Mouse (Mus musculus): ENCODE results near the gene BC048562. TPM values are rescaled to one million over a fixed set of nuclear protein-coding genes. Genes with fewer than 3 reads are reported as not detected.

Gene BC048562
- total and polyA plus RNA-seq, 3 experiments = not detected

- Histone ChIP-seq H3K27me3 (replicated peaks) (no peaks in the 10 kb centered on the region), H3K4me1 (ENCODE audit: control insufficient read depth in 1 of 2, insufficient read depth in 2 of 2) (peaks cover 11 to 31% of the 10 kb centered on the region in 2 experiments), H3K4me3 (replicated peaks in 1 of 3; ENCODE audit: low read depth in 2 of 3, low read length in 2 of 3, poor library complexity in 1 of 3) (peak overlapping the region; percentile 93 to 98 (median 94)), H3K27ac (ENCODE audit: insufficient read depth, low read depth) (peak overlapping the region; percentile 74), H3K4me2 (ENCODE audit: insufficient read depth, low read depth, poor library complexity, severe bottlenecking) (peak overlapping the region; percentile 79), H3K9ac (ENCODE audit: insufficient read depth, low read depth) (peak overlapping the region; percentile 99), H3K9me3 (replicated peaks; ENCODE audit: low read length) (no peaks in the 10 kb centered on the region), H3K36me3 (replicated peaks in 1 of 2; ENCODE audit: control insufficient read depth in 1 of 2, insufficient read depth in 1 of 2, low read length in 1 of 2) (peaks cover 36 to 43% of the 10 kb centered on the region in 2 experiments), H3K79me2 (replicated peaks; ENCODE audit: control insufficient read depth, extremely low read depth, insufficient read depth, poor library complexity, severe bottlenecking) (peaks cover 24% of the 10 kb centered on the region)
- DNase-seq (ENCODE audit: extremely low read depth) = no peak
- in situ Hi-C loops (cut with MboI; ENCODE audit: low pct_ligation_motif_present, low pct_unique_long_range_greater_than_20kb, low sequenced_read_pairs) (no loop called here), dilution Hi-C loops (cut with MboI; ENCODE audit: extremely low pct_ligation_motif_present, extremely low pct_unique_long_range_greater_than_20kb, low sequenced_read_pairs) (no loop called here)
- TF ChIP-seq MAFK (IDR thresholded peaks at IDR 0.05; ENCODE audit: insufficient replicate concordance, low read length) (no peak), KAT2A (IDR thresholded peaks at IDR 0.05; ENCODE audit: insufficient replicate concordance, low read length) (no peak), ZNF384 (IDR thresholded peaks at IDR 0.05; ENCODE audit: low read depth, low read length) (no peak), ETS1 (conservative IDR thresholded peaks at IDR 0.05; ENCODE audit: low read depth, low read length) (no peak), EP300 (IDR thresholded peaks at IDR 0.05; ENCODE audit: low read length) (no peak), TBP (conservative IDR thresholded peaks at IDR 0.05; ENCODE audit: low read depth, low read length) (no peak), CHD1 (IDR thresholded peaks at IDR 0.05; ENCODE audit: low read depth, low read length) (no peak), USF2 (conservative IDR thresholded peaks at IDR 0.05; ENCODE audit: low read depth, low read length) (no peak), TCF12 (IDR thresholded peaks at IDR 0.05; ENCODE audit: low read depth, low read length) (no peak), SMC3 (IDR thresholded peaks at IDR 0.05; ENCODE audit: low read depth, low read length) (no peak)
These were observed 55.0 kb downstream of the BC048562 start for GRCm38 (mm10) chr9:108491286-108491580.

GRCm38 (mm10) chr9:108492043-108492750 is 55.9 kb downstream of the BC048562 start:
- TF ChIP-seq ZNF384 (IDR thresholded peaks at IDR 0.05; ENCODE audit: low read depth, low read length) (no peak), EP300 (IDR thresholded peaks at IDR 0.05; ENCODE audit: low read length) (no peak), UBTF (IDR thresholded peaks at IDR 0.05; ENCODE audit: low read depth, low read length) (no peak), BHLHE40 (IDR thresholded peaks at IDR 0.05; ENCODE audit: low read depth, low read length) (no peak), ETS1 (conservative IDR thresholded peaks at IDR 0.05; ENCODE audit: low read depth, low read length) (no peak), TCF12 (IDR thresholded peaks at IDR 0.05; ENCODE audit: low read depth, low read length) (no peak), USF2 (conservative IDR thresholded peaks at IDR 0.05; ENCODE audit: low read depth, low read length) (no peak), MEF2A (IDR thresholded peaks at IDR 0.05; ENCODE audit: borderline replicate concordance, low read depth, low read length) (no peak), NRF1 (IDR thresholded peaks at IDR 0.05; ENCODE audit: low read depth, low read length) (no peak), MAFK (IDR thresholded peaks at IDR 0.05; ENCODE audit: insufficient replicate concordance, low read length) (no peak), KAT2A (IDR thresholded peaks at IDR 0.05; ENCODE audit: insufficient replicate concordance, low read length) (no peak), IRF4 (IDR thresholded peaks at IDR 0.05; ENCODE audit: low read depth, low read length) (no peak), MYC (IDR thresholded peaks at IDR 0.05; ENCODE audit: low read depth, low read length) (no peak), RCOR1 (conservative IDR thresholded peaks at IDR 0.05; ENCODE audit: low read depth, low read length) (no peak), E2F4 (IDR thresholded peaks at IDR 0.05; ENCODE audit: insufficient replicate concordance, low read depth, low read length) (no peak), PAX5 (IDR thresholded peaks at IDR 0.05; ENCODE audit: low read length) (no peak), GABPA (IDR thresholded peaks at IDR 0.05; ENCODE audit: insufficient replicate concordance, low read depth, low read length) (no peak), NELFE (IDR thresholded peaks at IDR 0.05; ENCODE audit: low read depth, low read length) (no peak)
- in situ Hi-C loops (cut with MboI; ENCODE audit: low pct_ligation_motif_present, low pct_unique_long_range_greater_than_20kb, low sequenced_read_pairs) (no loop called here), dilution Hi-C loops (cut with MboI; ENCODE audit: extremely low pct_ligation_motif_present, extremely low pct_unique_long_range_greater_than_20kb, low sequenced_read_pairs) (no loop called here)
- Histone ChIP-seq H3K79me2 (replicated peaks; ENCODE audit: control insufficient read depth, extremely low read depth, insufficient read depth, poor library complexity, severe bottlenecking) (peaks cover 24% of the 10 kb centered on the region), H3K4me3 (replicated peaks in 1 of 3; ENCODE audit: low read depth in 2 of 3, low read length in 2 of 3, poor library complexity in 1 of 3) (peak overlapping the region in 2 of 3 experiments; percentile 6 to 94), H3K9ac (ENCODE audit: insufficient read depth, low read depth) (peak overlapping the region; percentile 99), H3K27ac (ENCODE audit: insufficient read depth, low read depth) (no peak overlapping the region), H3K4me1 (ENCODE audit: control insufficient read depth in 1 of 2, insufficient read depth in 2 of 2) (peaks cover 11 to 31% of the 10 kb centered on the region in 2 experiments), H3K9me3 (replicated peaks; ENCODE audit: low read length) (no peaks in the 10 kb centered on the region), H3K27me3 (replicated peaks) (no peaks in the 10 kb centered on the region), H3K4me2 (ENCODE audit: insufficient read depth, low read depth, poor library complexity, severe bottlenecking) (peak overlapping the region; percentile 79), H3K36me3 (replicated peaks in 1 of 2; ENCODE audit: control insufficient read depth in 1 of 2, insufficient read depth in 1 of 2, low read length in 1 of 2) (peaks cover 45 to 52% of the 10 kb centered on the region in 2 experiments)
- no peak for DNase-seq (ENCODE audit: extremely low read depth)

All from CH12.LX (cell line).